Mouse (Mus musculus) cerebellum, postnatal 10 days (tissue): ENCODE measurements at regions not wholly inside any gene's neighbourhood (a gene's known extent, or its start where the extent isn't known, plus 50 kb on each side); places are given as distances from the start of the nearest gene placed in this dataset.

Experiments
- DNase-seq, 2 experiments: peaks; one replicate each; pipeline ENCODE4 v3.0.0; 2021; ENCODE audit warnings: mixed read lengths in 2 of 2

DNA sequence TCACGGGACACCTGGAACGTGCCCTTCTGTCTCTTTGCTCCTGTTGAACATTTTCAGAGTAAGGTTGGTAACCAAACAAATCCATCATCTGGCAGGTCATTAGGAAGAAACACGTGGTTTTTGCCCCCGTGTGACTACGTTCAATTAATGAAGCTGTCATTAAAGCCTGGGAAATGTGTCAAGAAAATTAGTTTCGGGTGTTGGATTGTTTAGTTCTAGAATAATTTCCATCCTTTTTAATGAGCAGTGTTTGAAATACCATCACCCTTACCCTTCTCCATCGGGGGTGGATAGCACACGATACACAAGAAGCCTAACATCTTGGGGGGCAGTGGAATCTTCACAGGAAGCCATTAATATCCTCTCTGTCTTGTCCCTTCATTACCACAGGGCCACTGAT lies 107.7 kb downstream of the Far1 start:
- no peak for DNase-seq

DNA sequence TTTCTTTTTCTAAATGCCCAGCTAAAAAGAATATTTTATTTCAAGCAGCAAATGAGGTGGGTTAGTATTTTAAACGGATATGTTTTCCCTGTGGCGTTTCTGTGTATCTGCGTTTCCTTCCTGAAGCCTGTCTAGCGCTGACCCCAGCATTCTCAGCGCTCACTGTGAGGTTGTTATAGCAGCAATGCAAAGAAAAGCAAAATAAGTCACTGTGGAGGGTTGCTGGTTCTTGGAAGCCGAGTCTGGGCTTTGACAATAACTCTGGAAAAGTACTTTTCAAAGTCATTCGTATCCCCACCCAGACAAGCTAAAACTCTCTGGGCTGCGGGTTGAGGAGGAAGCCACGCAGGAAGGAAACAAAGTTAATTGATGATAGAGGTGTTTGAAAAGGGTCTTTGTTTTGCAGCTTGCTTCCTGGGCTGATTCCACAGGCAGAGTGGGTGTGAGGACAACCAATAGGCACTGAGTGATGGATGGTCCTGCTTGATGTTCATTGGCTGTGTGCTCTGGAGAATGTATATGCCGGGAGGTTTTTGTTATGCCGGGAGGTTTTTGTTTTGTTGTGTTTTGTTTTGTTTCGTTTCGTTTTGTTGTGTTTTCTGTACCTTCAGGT lies 108.4 kb downstream of the Far1 start:
- no peak for DNase-seq

DNA sequence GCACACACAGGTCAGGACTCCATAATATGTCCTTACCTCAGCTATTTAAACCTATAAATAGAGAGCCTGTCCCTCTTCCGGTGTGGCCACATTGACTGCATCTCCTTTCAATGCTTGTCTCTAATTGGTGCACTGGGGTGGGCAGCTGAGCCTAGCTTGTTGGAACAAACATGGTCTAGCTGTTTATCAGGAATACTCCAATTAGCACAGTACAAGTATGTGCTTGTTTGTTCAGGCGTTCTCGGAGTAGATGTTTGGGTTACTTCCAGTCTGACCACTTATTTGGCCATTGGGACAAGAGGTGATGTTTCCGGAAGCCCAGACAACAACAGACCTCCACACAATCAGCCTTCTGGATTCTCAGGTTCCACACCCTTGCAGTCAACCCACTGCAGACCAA lies 109.7 kb downstream of the Far1 start:
- DNase-seq: no peak

DNA sequence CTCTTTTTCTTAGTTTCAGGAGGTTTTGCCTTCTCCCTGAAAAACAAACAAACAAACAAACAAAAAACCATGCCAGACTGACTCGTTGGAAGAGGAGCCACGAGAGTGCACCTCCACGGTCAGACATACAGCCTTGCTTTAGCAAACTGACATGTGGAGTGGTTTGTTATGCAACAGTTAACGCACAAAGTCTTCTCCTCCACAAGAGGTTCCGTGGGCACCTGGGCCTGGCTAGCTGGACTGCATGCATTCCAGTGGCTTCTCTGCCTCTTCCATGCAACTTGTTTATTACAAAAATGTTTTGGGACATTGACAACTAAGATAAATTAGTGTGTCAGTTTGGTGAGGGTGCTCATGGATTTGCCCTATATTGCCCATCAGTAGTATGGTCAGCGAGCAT lies 110.3 kb downstream of the Far1 start:
- no peak for DNase-seq

DNA sequence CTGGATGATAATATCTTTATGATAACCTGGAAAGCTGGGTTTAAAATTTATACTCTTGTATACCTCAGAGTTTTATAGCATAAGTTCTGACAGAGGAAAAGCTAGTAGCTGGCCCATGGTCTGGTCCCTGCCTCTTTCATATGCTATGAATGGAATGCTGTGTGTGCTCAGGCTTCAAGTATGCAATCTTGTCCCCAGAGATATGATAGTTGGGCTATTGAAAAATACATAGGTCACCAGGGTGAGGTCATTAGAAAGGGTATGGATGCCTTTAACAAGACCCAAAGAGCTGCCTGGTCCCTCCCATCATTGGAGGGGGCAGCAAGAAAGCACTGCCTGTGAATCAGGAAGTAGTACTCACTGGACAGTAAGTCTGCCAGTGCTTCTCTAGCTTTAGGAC lies 113.1 kb downstream of the Far1 start:
- no peak for DNase-seq

DNA sequence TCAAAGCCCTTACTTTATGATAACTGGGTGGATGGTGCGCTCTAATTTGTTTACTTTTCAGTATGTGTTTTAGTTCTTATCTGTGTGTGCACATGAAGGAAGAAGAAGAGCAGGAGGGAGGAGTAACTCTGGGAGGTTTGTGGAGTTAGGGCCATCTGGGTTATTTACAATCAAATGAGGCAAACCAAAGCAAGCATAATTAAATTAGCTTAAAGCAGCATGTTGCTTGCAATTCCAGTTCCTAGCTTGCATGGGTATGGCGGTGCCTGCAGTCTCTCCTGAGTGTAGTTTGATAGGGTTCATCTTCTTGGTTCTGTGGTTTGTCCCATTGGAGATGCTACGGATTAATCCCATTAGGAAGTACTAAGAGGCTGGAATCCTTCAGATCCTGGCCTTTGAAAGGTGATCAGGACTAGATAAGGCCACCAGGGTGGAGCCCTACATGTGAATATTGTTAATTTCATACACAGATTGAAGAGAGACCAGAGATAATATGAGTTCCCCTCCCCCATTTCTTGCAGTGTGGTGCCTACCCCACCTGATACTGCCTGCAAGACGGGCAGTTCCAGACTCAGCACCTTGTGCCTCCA lies 123.5 kb downstream of the Far1 start:
- no peak for DNase-seq

DNA sequence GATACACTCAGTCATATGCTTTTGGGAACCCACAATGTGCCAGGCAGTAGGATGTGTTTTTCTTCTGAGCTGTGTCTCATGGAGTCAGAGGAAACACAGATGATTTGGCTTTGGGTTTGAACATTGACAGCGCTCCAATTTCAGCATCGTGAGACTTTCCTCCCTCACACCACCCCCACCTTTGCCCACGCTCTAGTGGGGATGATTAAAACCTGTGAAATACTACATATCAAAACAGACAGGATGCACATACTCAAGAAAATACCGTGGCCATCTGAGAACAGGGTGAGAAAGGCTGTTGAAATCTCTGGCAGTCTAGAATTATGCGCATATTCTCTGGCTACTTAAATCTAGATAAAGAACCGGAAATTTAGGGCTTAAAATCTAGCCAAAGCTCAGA lies 124.5 kb downstream of the Far1 start:
- peak; percentile 28 to 29 for DNase-seq

DNA sequence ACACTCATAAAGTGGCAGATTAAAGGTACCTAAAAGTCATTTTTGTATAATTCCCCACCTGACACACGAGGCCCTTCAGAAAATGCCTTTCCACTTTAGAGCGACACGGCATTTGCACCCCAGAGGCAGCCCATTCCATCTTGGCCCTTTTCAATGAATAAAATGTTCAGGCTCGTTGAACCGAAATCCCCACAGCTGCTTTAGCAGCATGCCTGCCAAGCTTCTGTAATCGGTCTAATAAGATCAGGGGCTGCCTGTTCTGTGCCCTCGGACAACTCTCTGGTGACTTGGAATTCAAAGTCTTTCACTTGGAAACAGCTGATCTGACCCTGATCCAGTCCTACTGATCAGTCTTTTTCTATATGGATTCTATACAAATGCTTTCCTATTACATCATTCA lies 123.3 kb upstream of the Spon1 start:
- DNase-seq: peak; percentile 62 to 72

DNA sequence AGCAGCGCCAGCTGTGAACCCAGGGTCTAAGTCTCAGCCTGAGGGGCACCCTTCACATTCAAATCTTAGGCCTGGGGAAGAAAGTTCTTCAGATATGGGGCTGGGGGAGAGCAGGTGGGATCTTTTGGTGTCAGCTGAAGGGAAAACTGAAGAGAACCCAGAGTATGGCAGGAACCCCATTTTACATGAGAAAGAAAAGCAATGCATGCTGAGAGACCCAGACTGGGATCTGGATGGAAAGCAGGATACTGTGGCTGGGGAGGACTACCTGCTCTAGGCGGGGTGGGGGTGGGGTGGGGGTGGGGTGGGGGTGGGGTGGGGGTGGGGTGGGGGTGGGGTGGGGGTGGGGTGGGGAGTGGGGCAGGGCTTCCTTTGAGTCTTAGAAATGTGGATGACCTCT lies 115.2 kb upstream of the Spon1 start:
- DNase-seq: no peak

DNA sequence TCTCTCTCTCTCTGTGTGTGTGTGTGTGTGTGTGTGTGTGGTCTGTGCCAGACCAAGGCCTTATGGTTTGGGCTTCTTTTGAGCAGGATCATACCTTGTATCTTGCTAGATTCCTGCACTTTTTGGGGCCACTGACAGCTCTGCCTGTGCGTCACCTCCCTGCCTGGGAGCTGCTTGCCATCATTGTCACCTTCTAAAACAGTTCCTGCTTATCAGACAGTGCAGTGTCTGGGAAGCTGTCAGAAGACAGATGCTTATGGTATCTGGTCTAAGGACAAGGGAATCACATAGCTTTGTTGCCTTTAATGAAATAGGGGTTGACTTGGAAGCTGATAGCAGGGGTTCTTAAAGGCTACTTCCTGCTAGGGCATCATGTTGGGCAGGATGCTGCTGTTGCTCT lies 114.1 kb upstream of the Spon1 start:
- no peak for DNase-seq

DNA sequence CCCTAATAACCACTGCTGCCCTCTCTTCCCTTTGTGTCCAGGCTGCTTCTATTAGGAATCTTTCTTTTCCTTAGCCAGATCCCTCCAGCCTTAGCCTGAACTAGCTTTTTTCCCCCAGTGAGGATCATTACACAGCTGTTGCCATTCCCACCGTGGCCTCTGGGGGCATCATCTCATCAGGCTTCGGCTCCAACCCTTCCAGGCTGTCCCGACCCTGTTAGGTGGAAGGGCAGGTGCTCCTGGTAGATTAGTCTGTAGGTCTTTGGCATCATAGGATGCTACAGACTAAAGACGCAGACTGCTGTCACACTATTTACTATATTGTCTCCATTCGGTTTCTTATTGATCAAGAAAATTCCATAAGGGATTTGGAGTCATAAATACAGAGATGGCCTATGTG lies 112.7 kb upstream of the Spon1 start:
- peak; percentile 81 to 84 for DNase-seq

DNA sequence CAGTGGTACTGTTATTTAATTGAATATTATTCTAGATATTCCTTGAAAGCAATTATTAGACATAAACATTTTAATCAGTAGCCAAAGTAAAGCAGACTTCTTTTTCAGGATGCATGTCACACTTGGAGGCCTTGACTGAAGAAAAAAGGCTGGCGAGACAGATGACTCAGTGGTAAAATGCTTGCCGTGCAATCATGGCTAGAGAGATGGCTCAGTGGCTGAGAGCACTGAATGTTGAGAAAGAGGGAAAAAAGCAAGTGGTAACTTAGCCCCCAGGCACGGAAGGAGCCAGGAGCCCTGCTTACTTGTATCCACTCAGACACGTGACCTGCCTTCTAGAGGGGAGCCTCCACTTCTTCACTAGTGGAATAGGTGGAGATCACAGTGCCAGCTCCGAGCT lies 110.5 kb upstream of the Spon1 start:
- DNase-seq: no peak

DNA sequence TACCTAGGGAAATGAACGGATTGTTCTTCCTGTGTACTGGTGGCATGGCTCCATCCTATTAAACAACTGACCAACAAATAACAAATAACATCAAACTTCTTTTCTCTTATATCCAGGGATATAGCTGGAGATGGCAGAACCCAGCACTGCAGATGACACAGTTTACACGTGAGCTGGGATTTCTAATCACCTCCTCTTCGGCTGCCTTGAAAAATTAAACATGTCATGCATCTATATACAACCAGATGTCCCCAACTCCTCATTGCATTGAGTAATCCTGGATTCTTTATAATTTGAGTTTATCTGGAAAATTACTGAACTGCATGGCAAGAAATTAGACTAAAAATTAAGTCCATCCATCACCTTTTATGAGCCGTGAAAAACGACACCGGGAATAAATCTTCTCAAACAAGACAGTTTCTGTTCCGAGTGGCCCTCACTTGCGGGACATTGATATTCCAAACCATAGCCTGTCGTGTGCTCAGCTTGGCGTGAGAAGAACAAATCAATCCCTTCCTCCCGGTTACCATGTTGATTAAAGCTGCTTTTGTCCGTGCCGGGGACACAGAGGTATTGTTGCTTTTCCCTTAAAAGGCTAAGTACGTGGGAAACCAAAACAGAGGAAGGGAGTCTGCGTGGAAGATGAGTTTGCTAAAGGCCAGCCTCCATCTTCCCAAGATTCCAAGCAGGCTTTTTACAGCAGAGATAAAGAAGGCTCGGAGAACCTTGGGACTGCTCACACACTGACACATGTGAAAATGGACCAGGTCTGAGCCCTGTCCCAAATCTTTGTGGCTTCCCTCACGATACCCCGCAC lies 92.8 kb upstream of the Spon1 start:
- DNase-seq: no peak

DNA sequence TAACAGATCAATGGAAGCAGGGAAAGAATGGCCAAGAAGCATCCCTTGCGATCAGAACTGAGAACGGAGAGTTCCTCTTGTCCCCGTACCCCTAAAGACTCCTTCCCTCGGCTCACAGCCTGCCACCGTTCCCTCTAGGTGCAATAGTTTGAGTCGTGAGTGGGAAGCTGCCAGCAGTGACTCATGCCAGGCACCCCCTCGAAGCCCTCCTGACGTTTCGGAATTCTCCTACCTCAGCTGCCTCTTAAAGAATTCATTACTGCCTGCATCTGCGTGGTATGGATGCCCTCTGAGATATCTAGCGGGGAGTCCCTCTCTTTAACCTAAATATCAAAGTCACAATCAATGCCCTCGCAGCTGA lies 92.2 kb upstream of the Spon1 start:
- DNase-seq: no peak

DNA sequence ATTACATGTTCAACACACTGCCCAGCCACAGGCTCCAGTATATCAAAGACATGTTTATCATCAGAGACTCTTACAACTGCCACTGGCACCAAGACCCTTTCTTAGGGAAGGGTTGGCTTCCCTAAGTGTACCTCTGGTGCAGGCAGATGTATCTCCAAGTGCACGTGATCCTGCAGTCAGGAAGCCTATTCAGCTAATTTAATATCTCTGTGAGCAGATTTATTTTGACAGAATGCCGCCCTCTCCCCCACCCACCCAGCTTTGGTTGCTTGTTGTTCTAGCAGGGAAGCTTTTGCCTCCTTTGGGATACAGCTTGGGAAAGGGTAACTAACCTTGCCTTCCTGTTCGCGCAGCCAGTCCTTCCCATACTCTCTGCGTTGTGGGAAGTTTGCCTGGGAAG lies 83.5 kb upstream of the Spon1 start:
- no peak for DNase-seq

DNA sequence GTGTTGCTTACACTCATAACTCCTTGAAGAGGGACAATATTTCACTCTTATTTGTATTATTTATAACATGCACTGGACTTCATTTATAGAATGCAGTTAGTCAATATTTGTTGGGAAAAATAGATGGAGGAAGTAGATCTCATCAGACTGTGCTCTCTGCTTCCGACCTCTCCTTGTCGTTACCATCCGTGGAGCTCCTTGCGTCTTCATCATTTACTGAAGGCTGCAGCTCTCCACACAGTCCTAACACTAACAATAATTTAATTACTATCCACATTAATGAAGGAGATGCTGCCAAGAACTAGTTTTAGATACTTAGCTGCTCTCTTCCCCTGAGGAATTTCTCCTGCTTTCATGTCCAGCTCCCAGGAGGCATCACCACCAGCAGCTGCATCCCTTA lies 80.4 kb upstream of the Spon1 start:
- DNase-seq: no peak

DNA sequence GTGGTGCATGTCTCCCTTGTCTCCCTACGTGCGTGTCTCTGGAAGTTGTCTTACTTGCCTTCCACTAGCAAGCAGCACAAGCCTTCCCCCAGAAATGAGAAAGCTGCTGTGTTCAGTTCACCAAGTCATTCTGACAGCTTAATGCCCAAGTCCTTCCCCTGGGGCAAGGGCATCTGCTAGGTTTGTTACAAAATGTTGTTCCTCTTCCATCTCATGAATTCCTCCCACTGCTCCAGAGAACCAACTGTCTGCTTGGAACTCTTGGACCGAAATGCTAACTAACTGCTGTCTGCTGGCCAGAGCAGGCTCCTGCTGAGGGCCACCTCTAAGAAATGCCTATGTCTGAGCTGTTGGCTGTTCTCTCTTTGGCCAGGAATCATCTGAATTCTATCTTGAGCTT lies 79.3 kb upstream of the Spon1 start:
- peak; percentile 30 to 58 for DNase-seq

DNA sequence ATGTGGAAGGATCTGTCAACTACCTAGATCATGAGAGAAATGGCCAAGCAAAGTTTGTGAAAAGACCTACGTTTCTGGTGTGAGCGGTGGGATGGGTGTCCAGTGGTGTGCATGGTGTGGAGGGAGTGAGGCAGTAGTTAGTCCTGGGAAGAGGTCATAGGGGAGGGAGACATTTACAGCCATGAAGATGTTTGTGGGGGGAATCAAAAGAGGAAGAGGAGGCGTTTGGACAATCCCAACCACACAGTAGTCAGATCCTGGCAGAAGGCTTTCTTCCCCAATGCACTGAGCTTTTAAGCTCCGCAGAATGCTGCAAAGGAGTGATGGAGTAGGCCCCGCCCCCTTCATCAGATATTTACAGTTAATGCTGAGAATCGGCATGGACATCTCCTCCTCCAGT lies 78.2 kb upstream of the Spon1 start:
- no peak for DNase-seq

DNA sequence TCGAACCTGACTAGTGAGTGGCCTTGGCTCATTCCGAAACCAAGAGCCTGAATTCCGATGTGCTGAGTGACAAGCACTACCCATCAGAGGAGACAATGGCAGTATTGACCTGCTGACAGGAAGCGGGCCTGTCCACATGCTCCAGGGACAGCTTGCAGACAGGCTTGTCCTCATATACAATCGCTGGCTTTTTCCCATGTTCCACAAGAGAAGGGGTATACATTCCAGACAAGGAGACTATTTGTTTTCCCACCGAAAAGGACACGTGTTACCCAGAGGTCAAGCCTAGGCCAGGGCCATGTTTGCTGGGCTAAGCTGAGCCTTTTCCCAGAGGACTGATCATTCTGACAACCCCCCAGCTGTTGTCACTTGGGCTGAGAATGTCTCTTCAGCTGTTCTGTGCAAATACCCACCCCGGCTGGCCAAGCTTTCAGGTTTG lies 77.5 kb upstream of the Spon1 start:
- DNase-seq: no peak

DNA sequence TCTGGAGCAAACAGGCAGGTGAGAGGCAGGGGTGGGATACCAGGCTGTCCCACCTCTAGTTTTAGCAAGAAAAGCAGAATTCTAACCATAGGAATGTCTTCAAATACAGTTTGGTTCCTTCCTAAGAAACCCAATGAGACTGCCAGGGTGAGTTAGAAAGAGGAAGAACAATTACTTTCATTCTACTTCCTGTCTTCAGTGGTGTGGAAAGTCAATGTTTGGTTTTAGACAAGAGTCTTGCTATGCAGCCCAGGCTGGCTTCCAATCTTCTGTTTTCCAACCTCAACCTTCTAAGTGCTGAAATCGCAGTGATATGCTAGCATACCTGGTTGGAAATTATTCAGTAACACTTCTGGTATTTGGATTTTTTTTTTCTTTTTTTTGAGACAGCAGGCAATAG lies 77.1 kb upstream of the Spon1 start:
- DNase-seq: no peak

DNA sequence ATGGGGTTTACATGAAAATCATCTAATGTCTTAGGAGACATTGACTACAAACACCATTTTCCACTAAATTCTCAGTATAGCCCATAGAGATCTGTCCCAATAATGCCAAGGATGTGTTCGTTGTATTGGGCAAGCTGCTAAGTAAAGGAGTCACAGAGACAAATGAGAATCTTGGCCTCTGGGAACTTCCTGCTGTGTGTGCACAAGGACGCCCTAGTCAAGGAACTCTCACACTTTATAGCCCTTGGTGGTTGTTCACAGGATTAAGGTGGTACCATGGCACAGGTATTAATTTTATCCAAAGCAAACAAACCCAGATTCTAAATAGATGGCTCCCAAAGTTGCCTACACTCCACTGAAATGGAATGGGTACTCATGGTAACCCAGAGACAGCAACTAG lies 76.7 kb upstream of the Spon1 start:
- DNase-seq: no peak

DNA sequence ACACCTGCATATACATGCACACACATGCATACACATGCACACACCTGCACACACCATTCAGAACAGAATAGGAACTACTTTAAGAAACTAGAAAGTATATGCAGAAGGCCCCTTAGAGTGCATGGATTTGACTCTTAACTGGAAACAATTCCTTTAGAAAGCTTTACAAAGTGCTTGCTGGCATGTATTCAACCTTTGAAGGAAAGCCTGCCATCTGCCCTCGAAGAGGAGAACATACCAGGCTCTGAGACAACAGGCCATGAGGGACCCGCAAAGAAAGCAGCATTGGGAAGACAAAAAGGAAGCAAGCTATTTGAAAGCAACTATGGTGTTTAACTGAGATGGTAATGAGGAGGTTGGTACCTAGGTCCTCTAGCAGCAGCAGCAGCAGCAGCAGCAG lies 74.0 kb upstream of the Spon1 start:
- peak in 1 of 2 experiments; percentile 29 for DNase-seq

DNA sequence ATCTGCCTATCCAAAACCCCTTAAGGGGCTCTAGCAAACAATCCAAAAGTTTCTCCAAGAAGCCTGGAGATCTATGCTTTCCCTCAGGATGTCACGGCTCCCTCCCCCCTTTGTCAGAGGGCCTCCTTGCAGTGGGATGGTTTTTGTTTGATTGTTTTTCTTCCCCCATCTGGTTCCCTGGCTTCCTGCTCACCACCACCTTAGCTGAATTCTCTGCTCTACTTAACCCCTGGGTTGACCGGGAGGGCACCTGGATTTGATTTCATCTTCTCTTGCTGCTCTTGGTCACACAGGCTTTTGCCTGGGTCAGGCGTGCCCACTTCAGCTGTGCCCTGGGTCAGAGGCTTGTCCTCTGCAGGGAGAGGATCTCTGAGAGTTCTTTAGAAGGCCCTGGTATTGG lies 72.3 kb upstream of the Spon1 start:
- no peak for DNase-seq

DNA sequence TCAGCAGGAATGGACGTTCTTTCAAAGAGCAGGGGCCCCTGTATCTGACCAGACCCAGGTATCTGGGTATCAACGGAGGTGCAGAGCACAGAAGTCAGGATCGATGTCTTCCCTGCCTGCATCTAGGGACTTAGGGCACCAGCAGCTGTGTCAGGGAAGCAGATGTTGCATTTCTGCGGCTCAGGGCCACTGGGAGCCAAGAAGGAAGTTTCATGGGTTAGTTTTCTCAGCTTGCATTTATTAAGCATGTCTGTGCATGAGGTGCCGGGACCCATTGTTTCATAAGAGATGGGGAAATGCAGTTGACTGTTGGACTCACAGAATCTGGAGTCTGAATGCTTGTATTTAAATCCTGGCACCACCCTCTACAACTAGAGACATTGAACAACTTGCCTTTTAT lies 71.3 kb upstream of the Spon1 start:
- no peak for DNase-seq

DNA sequence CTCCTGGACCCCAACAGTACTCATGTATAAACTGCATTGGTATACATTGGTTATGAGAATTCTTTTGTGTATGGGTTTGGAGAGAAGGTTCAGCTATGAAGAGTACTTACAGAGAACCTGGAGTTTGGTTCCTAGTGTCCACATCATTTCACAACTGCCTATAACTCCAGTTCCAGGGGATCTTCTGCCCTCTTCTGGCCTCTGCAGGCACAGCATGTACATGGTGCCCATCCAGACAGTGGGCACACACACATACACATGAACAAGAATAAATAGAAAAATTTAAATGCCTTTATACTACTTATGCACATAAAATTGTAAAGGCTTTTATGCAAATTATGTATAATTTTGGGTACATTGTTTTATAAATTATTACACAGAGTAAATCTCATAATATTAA lies 59.9 kb upstream of the Spon1 start:
- peak in 1 of 2 experiments; percentile 18 for DNase-seq
